Mouse (Mus musculus) bone marrow, adult 2 months (tissue): ENCODE measurements around the gene Gm21985. TPM values are rescaled to one million over a fixed set of nuclear protein-coding genes. Genes with fewer than 3 reads are reported as not detected.
A peak's percentile ranks its signal among the peaks of the same experiment; 100 is the strongest.
"Not testable (repeated sequence)": the region's sequence is repeated elsewhere in the genome, so short reads cannot be mapped to it uniquely, and the experiment has no call there.

Source experiments
- H3K27ac ChIP-seq: fragments of 200-500 bp; 2 replicates; pipeline ENCODE4 v1.5.1; 2012; ENCODE audit warnings: low read depth, mild to moderate bottlenecking, control low read depth, inconsistent platforms, low read length; ENCODE audit not compliant: control insufficient read depth, poor library complexity, insufficient read depth
- H3K4me1 ChIP-seq: fragments of 200-500 bp; 2 replicates; pipeline ENCODE4 v1.6.1; 2011; ENCODE audit warnings: low read length; ENCODE audit not compliant: control insufficient read depth, insufficient read depth
- H3K4me3 ChIP-seq: fragments of 200-500 bp; replicated peaks from 2 replicates; pipeline ENCODE3; 2011; ENCODE audit warnings: mild to moderate bottlenecking, low read depth, low read length, control low read depth; ENCODE audit not compliant: control insufficient read depth
- CTCF ChIP-seq: fragments of 200-500 bp; IDR thresholded peaks from 2 replicates; pipeline ENCODE4 v1.5.1; 2011; ENCODE audit warnings: low read length, control low read depth; ENCODE audit not compliant: control insufficient read depth, insufficient read depth
- POLR2A ChIP-seq: fragments of 200-500 bp; IDR thresholded peaks from 2 replicates; pipeline ENCODE4 v1.6.1; 2011; ENCODE audit warnings: low read depth, mild to moderate bottlenecking, control low read depth, low read length, borderline replicate concordance; ENCODE audit not compliant: control insufficient read depth
- WGBS: fragments of 180-500 bp; shearing (Covaris S2); methylation state at CpG from one replicate; pipeline ENCODE4 v1.1.7; 2018; 5-methylcytosine and 5-hydroxymethylcytosine counted together
- polyA plus RNA-seq: library from polyadenylated mRNA; stranded (reverse); fragments of >200 nt; gene quantifications from 2 replicates; pipeline ENCODE4 v1.2.4, GENCODE M21; 2011; ENCODE audit warnings: low replicate concordance; ENCODE audit not compliant: missing spikeins, insufficient read depth, insufficient read length

The Gm21985 gene
- polyA plus RNA-seq, 1 experiment: 0.85 TPM

DNA sequence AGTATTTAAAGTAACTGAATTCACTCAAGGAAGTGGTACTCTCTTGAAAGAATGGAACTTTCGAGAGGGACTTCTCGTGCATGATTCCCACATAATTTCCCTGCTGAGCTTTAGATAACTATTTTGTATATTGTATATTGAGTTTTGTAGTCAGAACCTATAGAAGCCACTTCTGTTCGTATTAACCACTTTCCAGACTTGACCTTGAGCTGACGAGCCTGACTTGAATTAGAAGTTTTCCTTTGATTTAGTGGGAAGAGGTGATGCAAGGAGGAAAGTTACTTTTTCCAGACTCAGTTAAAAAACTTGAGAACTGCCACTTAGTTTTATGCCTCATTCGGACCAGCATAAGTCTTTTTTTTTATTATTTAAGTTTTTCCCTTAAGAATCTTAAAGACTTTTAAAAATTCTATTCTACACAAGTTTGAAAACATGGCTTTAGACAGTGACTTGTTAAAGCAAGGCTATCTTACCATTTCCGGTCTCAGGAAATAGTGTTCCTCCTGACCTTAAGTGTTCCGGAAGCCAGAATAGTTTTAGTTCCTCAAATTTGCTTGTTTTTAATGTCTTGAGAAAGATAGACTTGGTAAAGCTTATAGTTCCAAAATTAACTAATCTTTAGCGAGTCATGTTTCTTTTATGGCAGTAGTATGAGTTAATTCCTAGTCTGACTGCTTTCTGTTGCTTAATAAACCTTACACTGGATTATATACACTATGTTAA is 1.6 kb downstream of the Gm21985 start:
- WGBS: under 1% methylated on average over 8 of the region's 8 CpGs
- Histone ChIP-seq H3K27ac (no peak overlapping the region), H3K4me3 (peak overlapping the region; percentile 54), H3K4me1 (no peaks in the 10 kb centered on the region; the same call in 1 of the 2 replicates)
- TF ChIP-seq POLR2A (no peak), CTCF (no peak)

DNA sequence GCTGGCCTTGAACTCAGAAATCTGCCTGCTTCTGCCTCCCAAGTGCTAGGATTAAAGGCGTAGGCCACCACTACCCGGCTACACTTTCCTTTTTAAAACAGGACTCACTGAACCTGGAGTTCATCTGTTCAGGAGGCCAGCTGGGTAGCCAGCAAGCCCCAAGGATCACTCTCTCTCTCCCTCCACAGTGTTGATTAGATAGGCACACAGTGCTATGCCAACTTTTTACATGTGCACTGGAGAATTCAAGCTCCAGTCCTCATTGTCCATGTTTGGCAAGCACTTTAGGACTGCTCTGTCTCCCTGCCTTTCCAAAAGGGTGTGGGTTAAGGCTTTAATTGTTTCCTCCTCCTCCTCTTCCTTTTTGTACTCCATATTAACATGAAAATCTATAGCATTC is 3.9 kb downstream of the Gm21985 start:
- TF ChIP-seq CTCF (no peak), POLR2A (no peak)
- WGBS: 59% methylated on average over 2 of the region's 2 CpGs
- Histone ChIP-seq H3K4me3 (no peak overlapping the region), H3K27ac (no peak overlapping the region), H3K4me1 (no peaks in the 10 kb centered on the region; the same call in 1 of the 2 replicates)

DNA sequence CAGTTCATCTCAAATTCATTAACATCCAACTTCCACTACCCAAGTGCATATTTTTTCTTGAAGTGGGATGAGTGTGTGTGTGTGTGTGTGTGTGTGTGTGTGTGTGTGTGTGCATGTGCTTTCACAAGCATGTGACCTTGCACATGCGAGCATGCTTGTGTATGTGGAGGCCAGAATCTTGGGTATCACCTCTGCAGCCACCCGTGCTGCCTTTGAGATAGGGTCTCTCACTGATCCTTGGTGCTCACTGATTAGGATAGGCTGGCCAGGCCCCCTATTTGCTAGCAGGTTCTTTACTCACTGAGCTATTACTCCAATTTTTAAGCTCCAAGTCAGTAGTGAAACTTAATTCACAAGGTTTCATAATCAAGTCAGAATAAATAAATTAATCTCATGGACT is 6.8 kb downstream of the Gm21985 start:
- no peaks in the 10 kb centered on the region; the same call in 1 of the 2 replicates for H3K4me1 ChIP-seq
- no peak overlapping the region for H3K4me3 ChIP-seq
- no peak for TF ChIP-seq CTCF
- no peak for TF ChIP-seq POLR2A
- no peak overlapping the region for H3K27ac ChIP-seq
- WGBS: 71% methylated on average over 2 of the region's 2 CpGs

DNA sequence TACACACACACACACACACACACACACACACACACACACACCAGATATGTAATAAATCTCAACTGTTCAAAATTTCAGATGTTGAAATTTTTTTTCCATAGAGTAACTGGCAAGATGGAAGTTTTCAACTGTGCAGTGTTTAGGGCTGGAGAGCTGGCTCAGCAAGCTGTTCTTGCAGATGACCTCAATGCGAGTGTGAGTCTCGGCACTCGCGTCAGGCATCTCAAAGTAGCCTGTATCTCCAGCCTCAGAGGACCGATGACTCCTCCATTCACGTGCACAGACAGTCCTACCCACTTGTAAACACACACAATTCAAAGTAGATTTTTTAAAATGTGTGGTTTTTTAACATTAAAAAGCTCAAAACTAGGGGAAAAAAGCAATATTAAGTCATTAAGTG is 7.4 kb downstream of the Gm21985 start:
- no peak for TF ChIP-seq CTCF
- TF ChIP-seq POLR2A: no peak
- 86% methylated on average over 6 of the region's 6 CpGs for WGBS
- Histone ChIP-seq H3K27ac (no peak overlapping the region), H3K4me1 (no peaks in the 10 kb centered on the region; the same call in 1 of the 2 replicates), H3K4me3 (no peak overlapping the region)

DNA sequence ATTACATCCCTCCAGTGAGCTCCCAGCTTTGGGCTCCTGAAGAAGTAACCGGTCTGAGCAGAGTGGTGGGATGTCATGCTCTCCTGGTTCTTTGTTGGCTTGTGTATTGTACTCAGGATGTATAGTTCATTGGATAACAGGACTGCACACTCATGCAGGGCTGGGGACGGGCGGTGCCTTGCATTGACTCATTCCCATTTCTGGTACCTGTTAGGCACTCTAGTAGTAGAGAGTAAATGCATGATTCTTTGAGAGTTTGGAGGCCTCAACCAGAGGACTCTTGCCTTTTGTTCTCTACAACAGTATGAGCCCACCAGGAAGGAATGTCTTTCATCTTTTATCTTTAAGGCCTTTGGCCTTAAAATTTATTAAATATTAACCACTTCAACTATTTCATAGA is 10.8 kb downstream of the Gm21985 start:
- no peaks in the 10 kb centered on the region; the same call in 1 of the 2 replicates for H3K4me1 ChIP-seq
- no peak overlapping the region for H3K4me3 ChIP-seq
- H3K27ac ChIP-seq: no peak overlapping the region
- TF ChIP-seq POLR2A (no peak), CTCF (no peak)
- WGBS: 85% methylated on average over 3 of the region's 3 CpGs

DNA sequence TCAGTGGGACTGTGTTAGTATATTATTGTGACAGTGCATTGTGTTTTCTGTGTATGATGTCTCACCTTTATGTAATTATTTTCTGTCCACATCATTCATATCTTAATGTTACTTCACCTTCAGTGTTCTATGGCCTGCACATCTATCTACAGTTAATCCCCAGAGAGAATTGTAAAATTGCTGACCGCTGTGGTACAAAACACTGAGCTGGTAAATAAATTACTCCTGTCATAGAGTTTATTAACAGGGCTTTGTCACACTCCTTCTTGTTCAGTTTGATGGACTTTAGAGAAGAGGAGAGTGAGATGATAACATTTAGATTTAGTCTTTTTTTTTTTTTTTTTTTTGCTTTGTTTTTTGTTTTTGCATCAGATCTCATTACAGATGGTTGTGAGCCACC is 16.7 kb downstream of the Gm21985 start:
- TF ChIP-seq CTCF (no peak), POLR2A (no peak)
- no peak overlapping the region for H3K4me3 ChIP-seq
- H3K4me1 ChIP-seq: peaks cover 2% of the 10 kb centered on the region
- 92% methylated on average over 1 of the region's 1 CpGs for WGBS
- H3K27ac ChIP-seq: no peak overlapping the region

DNA sequence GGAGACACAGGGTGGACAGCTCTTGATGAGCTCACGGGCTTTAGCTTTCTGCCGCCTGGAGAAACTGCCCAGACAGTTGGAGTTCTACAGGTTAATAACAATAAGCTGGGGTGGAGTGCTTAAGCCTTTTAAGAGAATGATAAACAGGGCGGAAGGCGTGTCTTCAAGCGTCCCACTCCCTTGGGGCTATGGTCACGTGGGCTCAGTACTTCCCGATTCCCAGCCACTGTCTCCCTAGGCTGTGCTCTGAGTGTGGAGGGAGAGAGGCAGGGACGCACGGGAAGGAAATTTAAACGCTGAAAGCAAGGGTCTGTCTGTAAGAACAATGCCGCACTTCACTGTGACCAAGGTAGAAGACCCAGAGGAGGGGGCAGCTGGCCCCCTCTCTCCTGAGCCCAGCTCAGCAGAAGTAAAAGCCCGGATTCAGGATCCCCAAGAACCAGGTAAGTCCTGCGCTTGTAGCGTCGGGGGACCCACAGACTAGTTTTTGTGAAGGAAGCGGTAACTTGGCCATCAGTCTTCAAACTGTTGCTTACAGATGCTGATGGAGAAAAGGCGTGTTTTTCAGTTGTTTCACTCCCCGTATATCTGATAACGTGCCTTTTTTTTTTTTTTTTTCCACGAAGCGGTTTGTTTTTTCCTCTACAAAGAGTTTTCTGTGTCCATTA is 18.4 kb downstream of the Gm21985 start:
- H3K4me1 ChIP-seq: peaks cover 2% of the 10 kb centered on the region
- TF ChIP-seq CTCF (no peak), POLR2A (no peak)
- H3K27ac ChIP-seq: 0 out of 2 replicates have a peak overlapping the region, but pooled peaks have one; percentile 41
- WGBS: 15% methylated on average over 21 of the region's 21 CpGs
- H3K4me3 ChIP-seq: peak overlapping the region; percentile 57

DNA sequence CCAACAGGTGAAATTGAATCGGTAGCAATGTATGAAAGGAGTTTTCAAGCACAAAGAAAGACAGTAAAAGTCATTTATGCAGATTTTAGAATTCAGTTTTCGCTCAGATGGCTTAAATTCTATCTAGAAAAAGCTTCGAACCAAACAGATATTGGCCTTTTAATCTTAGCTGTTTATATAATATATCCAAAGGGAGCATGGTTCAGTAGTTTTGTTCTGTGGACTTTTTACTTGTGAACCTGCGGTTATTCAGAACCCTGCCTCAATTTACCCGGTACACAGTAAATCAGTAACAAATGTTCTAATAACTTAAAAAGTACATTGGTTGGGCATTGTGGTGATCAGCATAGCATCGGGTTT is 18.9 kb downstream of the Gm21985 start:
- no peak for TF ChIP-seq CTCF
- no peak for TF ChIP-seq POLR2A
- 56% methylated on average over 6 of the region's 6 CpGs for WGBS
- H3K4me3 ChIP-seq: no peak overlapping the region
- peaks cover 2% of the 10 kb centered on the region for H3K4me1 ChIP-seq
- no peak overlapping the region for H3K27ac ChIP-seq

DNA sequence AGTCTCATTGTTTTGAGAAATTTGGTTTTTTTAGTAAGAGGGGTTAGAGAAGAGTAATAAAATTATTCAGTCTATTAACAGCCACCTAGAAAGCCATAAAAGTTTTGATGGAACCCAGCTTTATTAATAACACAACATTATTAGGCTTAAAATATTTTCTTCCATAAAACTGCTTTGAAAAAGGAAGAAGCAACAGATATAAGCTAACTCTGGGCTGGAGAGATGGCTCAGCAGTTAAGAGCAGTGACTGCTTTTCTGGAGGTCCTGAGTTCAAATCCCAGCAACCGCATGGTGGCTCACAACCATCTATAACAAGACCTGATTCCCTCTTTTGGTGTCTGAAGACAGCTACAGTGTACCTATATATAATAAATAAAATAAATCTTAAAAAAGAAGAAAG is 19.9 kb downstream of the Gm21985 start:
- 86% methylated on average over 1 of the region's 1 CpGs for WGBS
- not testable (repeated sequence) for H3K4me3 ChIP-seq

More for the DNA sequence above, 19.9 kb downstream of the Gm21985 start:
- H3K27ac ChIP-seq, H3K4me1 ChIP-seq: not testable (repeated sequence)
